Mouse (Mus musculus) layer of hippocampus, adult 9-10 months (tissue): ENCODE data around the gene Ppip5k2.
"Not testable (repeated sequence)": the region's sequence is repeated elsewhere in the genome, so short reads cannot be mapped to it uniquely, and the experiment has no call there.

Experiments
- DNase-seq: peaks from one replicate; pipeline ENCODE4 v3.0.0; 2022; ENCODE audit warnings: low spot score

Ppip5k2 gene

DNA sequence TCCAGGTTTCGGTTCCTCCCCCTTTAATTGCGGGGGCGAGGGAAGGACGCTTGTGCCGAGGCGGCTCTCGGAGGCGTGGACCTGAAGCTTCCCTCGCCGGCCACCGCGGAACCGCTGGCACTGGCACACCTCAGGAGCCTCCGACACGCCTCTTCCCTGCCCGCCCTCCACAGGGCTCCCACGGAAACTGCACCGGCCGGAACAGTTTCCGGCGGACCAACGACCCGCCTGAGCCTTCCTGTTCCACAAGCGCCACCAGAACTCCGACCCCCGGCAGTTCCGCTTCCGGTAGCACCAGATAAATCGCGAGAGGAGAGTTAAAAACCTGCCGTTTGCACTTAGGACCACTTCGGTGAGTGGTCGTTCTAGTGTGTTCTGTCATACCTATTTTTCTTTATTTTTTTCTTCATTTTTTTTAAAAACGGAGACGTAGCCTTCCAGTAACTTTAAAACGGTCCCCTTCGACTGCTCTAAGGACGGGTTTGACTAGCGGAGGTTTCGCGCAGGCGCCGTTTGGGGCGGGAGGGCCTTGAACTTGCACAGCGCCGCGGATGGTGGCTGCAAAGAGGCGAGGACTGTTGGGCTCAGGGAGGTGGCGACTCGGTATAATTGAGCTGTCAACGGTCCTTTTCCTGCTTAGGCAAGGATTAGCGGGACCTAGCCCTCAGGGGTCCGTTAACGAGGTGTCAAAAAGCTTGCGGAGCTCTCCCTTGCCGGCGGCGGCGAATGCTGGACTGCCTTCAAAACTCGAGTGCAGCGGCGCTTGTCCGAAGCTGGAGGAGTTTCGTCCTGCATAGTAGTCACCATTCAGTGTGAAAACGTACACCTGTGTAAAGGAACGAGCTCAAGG lies at the start of gene Ppip5k2, which contains the start of gene Gin1:
TSS of gene Ppip5k2 (minus strand) at position 508 of the 850 bp plus-strand sequence.
TSS of gene Gin1 (plus strand) at position 269 of the 850 bp plus-strand sequence.
- DNase-seq: peak; percentile 89

DNA sequence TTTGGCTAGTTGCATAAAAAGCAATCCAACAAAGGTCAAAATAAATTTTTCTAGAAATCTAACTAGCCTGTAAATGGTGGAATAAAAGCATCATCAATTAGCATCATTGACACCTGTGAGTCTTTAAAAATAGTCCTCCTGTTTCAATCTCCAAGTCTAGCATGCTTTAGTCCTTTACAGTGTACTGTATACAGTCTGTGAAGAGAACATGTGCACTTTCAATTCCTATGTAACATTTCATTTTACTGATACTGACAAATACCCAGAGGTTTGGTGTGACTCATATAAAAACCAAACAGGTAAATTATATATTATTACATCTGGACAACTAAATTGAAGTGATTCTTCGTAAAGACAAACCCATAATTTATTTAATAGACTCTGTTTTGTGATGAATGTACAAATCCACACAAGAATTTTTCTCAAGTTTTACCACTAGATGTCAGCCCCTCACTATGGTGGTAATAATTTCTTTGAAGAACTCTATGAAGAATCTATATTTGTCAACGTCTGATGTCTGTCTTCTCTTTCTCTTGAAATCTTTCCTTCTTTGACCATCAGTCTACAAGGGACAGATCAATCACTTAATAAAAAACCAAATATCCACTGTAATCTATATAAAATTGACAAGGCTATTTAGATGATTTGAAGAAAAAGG lies 39.2 kb upstream of the Ppip5k2 start:
- DNase-seq: no peak

DNA sequence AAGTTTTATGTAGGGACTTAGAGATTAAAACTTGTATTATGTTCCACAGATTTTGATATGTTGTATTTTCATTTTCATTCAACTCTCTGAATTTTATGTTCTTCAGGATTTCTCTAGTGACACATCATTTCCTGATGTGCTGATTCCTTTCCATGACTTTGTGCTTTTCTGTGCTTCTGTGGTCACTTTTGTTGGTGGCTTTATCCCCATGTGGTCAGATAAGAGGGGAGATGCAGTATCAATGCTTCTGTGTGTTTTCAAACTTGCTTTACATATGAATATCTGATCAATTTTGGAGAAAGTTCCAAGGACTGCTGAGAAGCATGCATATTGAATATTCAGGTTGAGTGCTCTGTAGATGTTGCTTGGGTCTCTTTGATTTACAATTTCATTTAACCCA lies 34.3 kb upstream of the Ppip5k2 start:
- DNase-seq: no peak

DNA sequence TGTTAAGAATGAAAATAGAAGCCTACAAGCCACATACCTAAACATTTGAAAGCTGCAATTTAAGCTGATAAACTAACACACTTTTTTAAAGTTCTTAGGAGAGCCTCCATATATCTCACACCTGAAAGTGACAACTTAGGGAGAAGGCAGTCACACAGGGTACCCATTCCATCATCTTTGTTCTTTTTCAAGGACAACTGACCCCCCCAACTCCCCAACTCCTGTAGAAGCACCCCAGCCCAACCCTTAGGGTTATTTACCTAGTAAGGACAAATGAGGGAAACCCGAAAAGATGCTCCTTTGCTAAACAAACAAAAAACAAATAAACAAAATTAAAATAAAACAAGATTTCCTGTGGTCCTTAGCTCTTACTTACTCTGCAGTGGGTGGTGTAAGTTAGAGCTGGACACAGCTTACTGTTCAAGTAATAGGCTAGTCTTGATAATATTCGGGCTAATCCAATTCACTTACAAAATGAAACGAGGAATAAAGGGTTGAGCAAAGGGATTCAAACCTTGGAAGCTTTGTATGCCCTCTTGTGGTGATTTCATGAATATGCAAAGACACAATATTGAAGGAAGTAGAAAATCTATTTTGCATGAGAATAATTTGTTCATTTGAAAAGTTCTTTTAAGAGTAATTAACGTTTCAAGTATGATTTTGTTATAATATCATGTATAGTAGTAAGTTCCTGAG lies 32.1 kb upstream of the Ppip5k2 start:
- DNase-seq: no peak

DNA sequence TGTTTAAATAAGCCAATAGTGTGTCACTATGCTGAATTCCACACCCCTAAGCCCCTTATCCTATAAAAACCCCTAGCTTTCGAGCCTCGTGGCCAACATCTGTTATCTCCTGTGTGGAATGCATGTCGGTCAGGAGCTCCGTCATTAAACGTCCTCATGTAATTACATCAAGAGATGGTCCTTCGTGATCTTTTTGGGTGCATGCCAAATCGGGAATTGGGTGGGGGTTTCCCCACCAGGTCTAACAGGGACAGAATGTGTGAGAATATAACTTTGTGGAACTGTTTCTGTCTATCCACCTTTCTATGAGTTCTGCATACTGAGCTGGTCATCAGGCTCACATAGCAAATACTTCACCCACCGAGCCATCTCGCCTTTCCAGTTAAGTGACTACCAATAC lies 25.7 kb upstream of the Ppip5k2 start:
- no peak for DNase-seq

DNA sequence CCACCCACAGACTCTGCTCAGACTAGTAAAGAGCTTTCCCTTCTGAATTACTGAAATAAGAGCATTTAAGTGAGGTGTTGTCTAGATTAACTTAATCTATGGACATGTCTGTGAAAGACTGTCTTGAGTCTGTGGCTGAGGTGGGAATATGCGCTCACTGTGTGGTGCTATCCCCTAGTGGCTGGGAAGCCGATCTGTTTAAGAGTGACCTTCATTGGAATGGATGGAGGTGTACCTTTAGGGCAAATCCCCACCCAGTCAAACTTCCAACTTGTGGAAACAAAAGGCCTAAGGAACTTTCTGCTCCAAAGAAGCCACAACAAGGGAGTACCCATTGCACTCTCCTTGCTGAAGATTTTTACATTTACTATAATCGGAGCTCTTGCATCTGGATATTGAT lies 23.9 kb upstream of the Ppip5k2 start:
- no peak for DNase-seq

DNA sequence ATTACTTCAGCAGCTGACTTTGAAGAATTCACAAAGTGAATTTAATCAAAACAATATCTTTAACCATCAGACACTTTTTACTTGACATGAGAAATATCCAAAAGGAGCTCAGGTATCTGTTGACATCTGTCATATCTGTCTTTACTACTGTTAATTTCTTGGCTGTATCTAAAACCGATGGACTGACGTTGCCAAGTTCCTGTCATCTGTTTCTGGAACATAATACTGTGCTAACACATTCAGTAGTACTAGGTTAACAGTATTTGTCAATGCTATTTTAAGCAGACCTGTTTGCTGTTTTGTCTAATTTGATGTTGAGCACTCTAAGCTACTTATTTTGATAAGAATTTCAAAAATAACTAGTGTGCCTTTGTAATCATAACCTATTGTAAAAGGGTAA lies 18.3 kb upstream of the Ppip5k2 start:
- no peak for DNase-seq

DNA sequence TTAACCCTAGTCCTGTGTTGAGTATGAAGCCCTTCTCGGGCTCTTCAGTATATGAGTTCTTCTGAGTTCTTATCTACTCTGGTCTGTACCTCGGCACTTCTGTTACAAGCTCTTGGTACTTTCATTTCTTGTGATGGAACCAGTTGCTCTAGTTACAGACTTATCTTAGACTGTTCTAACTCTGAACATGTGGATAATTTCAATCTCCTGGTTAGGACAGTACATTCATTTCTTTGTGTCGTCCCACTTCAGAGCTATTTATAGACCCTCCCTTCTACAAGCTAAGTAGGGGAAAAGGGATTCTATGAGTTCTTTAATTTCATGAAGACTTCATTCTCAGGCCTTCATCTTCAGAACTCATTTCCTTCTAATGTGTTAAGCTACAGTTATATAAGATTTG lies 17.5 kb upstream of the Ppip5k2 start:
- no peak for DNase-seq

DNA sequence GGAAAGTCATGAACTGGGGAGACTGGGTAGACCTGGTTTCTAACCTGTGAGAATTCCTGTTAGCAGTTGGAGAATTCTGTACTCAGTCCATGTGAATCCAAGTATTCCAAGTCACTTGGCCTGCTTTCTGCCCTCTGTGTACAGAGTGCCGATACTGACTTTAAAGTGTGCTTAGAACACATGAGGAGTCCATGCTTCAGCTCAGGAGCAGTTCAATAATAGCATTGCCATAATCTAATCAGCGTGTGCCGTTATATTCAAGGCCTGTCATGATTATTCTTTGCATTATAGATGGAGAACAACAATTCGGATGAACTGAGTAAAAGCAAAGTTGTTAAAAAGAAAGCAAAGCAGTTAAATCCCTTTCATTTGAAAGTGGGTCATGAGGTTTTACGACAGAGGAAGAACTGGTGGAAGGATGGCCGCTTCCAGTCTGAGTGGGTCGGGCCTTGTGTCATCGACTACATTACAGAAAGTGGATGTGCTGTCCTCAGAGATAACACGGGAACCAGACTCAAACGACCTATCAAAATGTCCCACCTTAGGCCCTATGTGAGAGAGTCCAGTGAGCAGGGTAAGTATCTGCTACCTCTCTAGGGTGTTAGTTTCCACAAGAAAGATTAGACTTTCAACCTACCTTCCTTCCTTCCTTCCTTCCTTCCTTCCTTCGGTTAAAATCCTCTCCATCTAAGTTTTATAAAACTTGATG lies 15.6 kb upstream of the Ppip5k2 start:
- no peak for DNase-seq

DNA sequence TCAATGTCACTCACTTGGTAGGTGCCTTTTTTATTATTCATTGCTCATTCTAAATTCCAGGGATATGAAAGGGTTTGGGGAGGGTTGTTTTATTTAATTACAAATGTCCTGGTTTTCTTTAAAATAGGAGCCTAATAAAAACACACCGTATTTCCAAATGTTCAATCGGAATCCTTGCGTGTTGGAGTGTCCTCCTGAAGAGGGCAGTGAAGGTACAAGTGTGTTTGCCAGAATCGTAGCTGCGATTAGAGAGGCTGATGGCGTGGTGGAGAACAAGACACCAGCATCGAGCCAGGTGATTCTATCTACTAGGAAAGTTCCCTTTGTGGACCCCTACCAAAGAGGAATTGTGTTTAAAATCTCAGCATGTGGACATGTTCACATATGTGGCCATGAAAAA lies 14.7 kb upstream of the Ppip5k2 start:
- no peak for DNase-seq

DNA sequence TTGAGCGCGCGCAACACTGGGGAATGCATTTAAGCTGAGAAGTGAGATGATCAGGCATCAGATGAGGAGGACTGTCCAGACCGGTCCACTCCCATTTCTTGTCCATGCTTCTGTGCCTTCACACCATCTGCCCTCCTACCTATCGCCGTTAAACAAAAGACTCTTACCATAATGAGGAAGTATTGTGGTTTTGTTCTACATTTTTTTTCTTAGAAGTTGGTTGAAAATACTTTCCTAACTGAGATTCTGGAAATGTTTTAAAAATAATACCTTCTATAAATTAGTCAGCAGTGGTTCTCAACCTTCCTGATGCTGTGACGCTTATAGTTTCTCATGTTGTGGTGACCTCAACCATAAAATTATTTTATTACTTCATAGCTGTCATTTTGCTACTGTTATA lies 11.5 kb upstream of the Ppip5k2 start:
- no peak for DNase-seq

DNA sequence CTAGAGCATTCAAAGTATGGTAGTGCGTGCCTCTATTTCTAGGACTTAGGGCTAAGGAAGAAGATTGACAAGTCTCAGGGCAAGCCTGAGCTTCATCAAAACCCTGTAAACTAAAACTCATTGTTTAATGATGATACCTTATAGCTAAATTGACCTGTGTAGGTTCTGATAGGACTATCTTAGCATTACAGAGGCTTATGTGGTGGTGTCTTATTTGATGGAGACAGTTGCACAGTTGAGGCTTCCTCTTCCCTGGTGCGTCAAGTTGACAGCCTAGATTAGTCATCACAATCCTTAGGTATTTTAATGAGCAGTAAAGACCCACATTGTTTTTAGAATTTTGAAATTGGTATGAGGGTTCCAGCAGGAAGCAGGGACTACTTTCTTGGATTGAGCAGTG lies 3.8 kb upstream of the Ppip5k2 start:
- DNase-seq: no peak

DNA sequence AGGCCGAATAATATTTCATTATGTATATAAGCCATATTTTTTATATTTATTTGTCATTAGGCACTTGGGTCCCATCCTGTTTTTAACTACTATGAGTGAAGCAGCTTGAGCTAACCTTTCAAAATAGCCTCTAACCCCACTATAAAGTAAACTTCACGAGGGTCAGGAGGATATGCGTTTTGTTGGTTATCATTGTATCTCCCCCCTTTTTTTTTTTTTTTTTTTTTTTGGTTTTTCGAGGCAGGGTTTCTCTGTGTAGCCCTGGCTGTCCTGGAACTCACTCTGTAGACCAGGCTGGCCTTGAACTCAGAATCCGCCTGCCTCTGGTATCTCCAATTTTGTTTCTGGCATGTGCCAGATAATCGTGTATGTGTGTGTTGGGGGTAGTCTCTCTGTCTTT lies 3.2 kb upstream of the Ppip5k2 start:
- no peak for DNase-seq

DNA sequence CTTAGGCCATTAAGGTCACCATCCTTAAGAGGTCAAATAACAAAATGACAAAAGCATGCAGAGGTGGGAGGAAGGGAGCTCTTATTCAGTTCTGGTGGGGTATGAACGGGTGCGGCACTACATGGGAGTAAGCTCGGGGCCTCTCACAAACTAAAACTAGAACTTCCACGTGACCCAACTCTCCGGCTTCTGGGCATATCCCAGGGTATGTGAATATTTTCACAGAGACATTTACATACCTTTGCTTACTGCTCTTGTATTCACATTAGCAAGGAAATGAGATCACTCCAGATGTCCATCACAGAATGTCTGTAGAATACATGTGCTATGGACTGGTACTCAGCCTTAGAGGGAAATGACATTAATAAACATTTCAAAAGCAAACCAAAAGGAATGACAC lies 1.5 kb upstream of the Ppip5k2 start:
- no peak for DNase-seq

DNA sequence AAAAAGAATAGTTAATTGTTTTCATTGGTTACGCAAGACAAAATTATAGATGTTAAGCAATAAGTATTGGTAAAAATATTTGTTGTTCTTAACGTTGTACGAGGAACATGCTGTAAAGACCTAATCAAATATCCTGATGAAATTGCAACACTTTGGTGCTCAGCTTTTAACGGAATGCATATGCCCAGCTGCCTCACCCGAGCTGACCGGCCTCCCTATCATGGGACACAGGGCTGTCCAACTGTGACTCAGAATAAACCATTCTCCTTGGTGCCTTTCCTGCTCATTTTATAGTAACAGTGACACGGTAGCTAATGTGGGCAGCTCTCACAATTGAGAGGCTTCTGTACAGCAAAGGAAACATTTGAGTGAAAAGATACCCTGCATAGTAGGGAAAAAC lies 907 bp upstream of the Ppip5k2 start:
- no peak for DNase-seq

DNA sequence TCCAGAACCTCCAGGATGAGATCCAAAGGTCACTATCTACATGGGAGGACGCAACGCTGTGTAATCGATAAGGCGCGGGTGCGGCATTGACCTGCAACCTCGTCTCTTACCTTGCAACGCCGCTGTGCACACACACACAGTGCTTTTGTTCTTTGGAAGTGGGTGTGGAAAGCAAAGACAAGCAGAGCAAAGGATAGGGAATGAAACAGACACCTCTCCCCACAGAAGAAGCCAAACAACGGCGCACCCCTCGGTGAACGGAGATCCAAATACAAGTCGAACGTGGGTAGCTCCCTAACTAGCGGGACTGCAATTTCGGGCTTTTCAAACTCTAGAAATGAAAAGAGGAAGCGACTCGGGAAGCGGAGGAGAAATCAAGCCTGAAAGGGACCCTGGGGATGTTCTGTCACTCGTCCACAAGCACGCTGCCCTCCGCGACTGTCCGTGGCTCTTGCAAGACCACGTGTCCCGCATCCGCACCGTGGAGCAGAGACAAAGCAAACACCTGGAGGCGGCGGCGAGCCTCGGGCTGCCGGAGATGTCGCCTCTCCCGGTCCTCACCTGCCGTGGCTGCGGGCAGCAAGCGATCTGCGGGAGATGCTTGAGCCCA lies 812 bp downstream of the Ppip5k2 start:
- DNase-seq: no peak

DNA sequence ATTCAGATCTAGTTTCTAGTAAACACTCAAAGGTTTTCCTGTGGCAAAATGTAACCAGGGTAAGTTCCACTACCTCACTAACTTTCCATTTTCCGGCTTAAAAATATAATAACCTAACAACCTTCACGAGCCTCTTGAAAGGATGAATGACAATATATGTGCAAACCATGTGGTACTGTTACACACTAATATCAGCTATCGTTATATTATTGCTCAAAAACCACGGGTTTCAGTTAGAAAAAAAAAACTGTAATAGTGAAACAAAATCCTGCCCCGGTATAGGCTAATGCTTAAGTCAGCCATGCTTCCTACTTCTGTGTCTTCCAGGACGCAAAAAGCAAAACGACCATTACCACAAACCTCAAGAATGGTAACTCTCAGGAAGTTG lies 1.3 kb downstream of the Ppip5k2 start:
- DNase-seq: no peak

DNA sequence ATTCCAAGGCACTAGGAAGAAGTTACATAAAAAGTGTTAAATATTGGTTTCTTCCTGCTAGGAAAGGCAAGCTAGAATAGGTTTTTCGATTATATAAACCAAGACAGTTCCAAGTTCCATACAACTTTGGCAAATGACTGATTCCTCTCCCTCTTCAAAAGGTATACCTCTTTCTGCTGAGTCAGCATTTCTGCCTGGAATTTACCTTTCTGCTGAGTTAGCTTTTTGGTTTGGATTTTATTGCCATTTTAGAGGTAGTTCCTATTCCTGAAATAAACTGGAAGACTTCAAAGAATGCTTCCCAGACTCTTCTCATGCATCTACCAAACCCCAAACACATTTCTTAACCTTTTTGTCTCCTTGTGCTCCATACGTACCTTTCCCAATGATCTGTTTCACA lies 2.1 kb downstream of the Ppip5k2 start:
- DNase-seq: no peak

DNA sequence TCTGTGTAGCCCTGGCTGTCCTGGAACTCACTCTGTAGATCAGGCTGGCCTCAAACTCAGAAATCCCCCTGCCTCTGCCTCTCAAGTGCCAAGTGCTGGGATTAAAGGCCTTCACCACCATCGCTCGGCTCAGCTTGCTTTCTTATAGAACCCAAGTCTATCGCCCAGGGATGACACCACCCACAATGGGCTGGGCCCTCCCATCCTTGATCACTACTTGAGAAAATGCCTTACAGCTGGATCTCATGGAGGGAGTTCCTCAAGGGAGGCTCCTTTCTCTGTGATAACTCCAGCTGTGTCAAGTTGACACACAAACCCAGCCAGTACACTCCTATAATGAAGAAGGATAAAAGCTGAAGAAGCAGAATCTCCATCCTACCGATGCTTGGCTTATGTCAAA lies 4.5 kb downstream of the Ppip5k2 start:
- DNase-seq: not testable (repeated sequence)

DNA sequence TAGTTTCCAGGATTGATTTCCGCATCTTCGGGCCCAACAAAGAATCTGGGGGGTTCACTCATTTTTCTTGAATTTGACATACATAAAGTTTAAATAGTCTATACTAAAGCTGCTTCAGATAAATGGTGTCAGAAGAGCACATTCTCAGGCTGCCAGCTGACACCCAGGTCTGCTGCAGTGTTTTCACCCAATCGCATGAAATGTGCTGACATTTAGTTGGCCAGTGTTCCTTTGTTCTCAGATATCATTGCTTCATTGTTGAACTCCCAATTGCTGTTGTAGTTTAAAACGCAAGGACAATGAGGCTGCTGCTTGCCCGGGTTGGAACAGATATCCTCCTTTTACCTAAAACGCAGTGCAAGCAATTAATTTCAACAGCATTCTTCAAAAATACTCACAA lies 8.7 kb downstream of the Ppip5k2 start:
- DNase-seq: no peak

DNA sequence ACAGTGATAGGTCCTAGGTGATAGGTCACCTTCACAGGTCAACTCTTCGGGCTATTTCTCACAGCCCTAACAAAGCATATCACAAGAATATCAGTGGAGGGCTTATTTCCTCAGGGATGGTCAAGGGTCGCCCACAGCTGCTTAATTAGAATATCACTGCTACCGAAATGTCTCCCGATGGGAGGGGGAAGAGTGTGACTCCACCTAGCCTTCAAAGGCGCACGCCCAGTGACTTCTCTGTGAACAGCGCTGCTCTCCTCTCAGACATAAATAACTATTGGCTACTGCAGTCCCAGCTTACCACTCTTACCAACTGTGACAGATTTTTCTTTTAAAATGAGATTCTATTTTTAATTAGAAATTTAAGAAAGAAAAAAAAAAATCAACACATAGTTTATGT lies 9.6 kb downstream of the Ppip5k2 start:
- no peak for DNase-seq

DNA sequence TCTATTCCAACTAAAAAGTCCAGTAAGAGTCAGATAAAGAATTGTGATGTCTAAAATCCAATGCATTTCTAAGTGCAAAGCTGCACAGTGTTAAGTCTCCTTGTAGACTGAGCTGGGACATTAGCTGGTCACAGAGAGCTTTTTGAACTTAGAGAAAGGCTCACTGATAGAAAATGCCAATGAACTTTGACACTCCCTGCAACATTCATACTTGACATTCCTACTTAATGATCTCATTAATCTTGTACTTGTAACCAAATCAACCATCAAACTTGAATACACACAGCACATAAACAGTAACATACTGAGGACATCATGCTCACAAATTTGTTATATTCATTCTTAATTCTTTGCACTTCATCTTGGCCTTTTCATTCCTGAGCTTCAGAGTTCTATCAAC lies 10.4 kb downstream of the Ppip5k2 start:
- no peak for DNase-seq
